Mouse (Mus musculus) right cerebral cortex, postnatal 36 days (tissue): ENCODE measurements around the gene Anapc5.

Experiments used
- DNase-seq, 2 experiments: peaks; one replicate each; pipeline ENCODE4 v3.0.0; 2022; ENCODE audit warnings: low spot score in 2 of 2, mixed read lengths in 1 of 2

The Anapc5 gene

GRCm38 (mm10) chr5:122769101-122769568 lies 52.0 kb downstream of the Anapc5 start:
- DNase-seq, result no peak

- no peak for DNase-seq
These were observed 53.9 kb downstream of the Anapc5 start for GRCm38 (mm10) chr5:122767283-122767682.

GRCm38 (mm10) chr5:122764032-122764464 lies 57.1 kb downstream of the Anapc5 start:
- no peak for DNase-seq

- DNase-seq, result no peak
These were observed 57.7 kb downstream of the Anapc5 start for GRCm38 (mm10) chr5:122763271-122764031.

GRCm38 (mm10) chr5:122756680-122757079 lies 64.5 kb downstream of the Anapc5 start:
- no peak for DNase-seq

- no peak for DNase-seq
These were observed 65.0 kb downstream of the Anapc5 start for GRCm38 (mm10) chr5:122756144-122756543.

GRCm38 (mm10) chr5:122755620-122756019 lies 65.5 kb downstream of the Anapc5 start:
- DNase-seq, result no peak

- no peak for DNase-seq
These were observed 66.7 kb downstream of the Anapc5 start for GRCm38 (mm10) chr5:122754477-122754876.

- DNase-seq, result no peak
These were observed 73.2 kb downstream of the Anapc5 start for GRCm38 (mm10) chr5:122747950-122748349.

- DNase-seq, result no peak
These were observed 77.2 kb downstream of the Anapc5 start for GRCm38 (mm10) chr5:122743880-122744422.
